23 mouse cellular contexts compared by ENCODE assay signal in the genomic region with DNA sequence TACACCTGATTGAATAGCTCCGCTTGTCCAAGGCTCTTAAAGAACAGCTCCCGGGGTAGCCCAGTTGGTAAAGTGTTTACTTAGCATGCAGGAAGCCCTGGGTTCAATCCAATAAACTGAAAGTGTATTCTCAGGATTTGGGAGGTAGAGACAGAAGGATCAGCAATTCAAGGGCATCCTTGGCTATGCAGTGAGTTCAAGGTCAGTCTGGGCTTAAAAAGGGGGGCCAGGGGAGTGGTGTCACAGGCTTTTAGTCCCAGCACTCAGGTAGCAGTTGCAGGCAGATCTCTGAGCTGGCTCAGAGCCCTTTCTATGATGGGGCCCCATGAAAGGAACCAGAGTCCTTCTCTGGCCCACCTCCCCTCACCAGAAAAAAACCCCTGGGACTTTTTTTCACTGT. TPM values are rescaled to one million over a fixed set of nuclear protein-coding genes. Genes with fewer than 3 reads are reported as not detected.
DNase-seq lines count a peak whose midpoint lies in the region; ATAC-seq and TF ChIP-seq lines count a peak whose summit lies in the region.
"Had no signal": no experiment of that assay in that cellular context is flagged by ENCODE, and none has a peak within 500 bp of the region (broad histone marks: within the 10 kb centered on the region; RNA-seq: fewer than 3 reads in every experiment).

No protein-coding gene starts in this region.

- H3K9ac ChIP-seq in heart, postnatal 0 days (replicated peaks; ENCODE audit: low read depth, low read length): no peak overlapping the region
- H3K9ac ChIP-seq: embryonic facial prominence, embryonic 13.5 days; forebrain, embryonic 12.5 days; heart, embryonic 12.5 days; hindbrain, embryonic 15.5 days had no signal

- no peak overlapping the region for H3K4me2 ChIP-seq in heart, postnatal 0 days (ENCODE audit: low read depth, low read length)
- H3K4me2 ChIP-seq: embryonic facial prominence, embryonic 13.5 days; forebrain, embryonic 12.5 days; heart, embryonic 12.5 days; hindbrain, embryonic 15.5 days had no signal

- intact Hi-C loops in gastrocnemius, adult 2 months (cut with DNase I): loop anchor here (5.0 kb wide), 1 partner anchor 37 kb away; a partner anchor contains a TSS

- H3K4me1 ChIP-seq in heart, postnatal 0 days (ENCODE audit: control insufficient read depth, insufficient read depth): no peaks in the 10 kb centered on the region
- H3K4me1 ChIP-seq in brown adipose tissue, adult 24 weeks (ENCODE audit: control insufficient read depth, insufficient read depth, insufficient read length, low read length): peaks cover 7% of the 10 kb centered on the region; the same call in 1 of the 2 replicates

- H3K36me3 ChIP-seq in heart, postnatal 0 days (replicated peaks; ENCODE audit: control insufficient read depth, insufficient read depth, low read length): no peaks in the 10 kb centered on the region
- H3K36me3 ChIP-seq: embryonic facial prominence, embryonic 13.5 days; forebrain, embryonic 12.5 days; G1E; heart, embryonic 12.5 days; hindbrain, embryonic 15.5 days had no signal

- no peak for ATAC-seq in heart, postnatal 0 days (ENCODE audit: insufficient read depth, low read depth)
- ATAC-seq: CD4-positive, CD25-positive, alpha-beta regulatory T cell, adult 4 months; forebrain, embryonic 16.5 days had no signal

- peak overlapping the region; percentile 89 for H3K27ac ChIP-seq in gastrocnemius, adult 2 months
- 0 out of 2 replicates have a peak overlapping the region, but pooled peaks have one; percentile 58 for H3K27ac ChIP-seq in heart, postnatal 0 days (ENCODE audit: low read depth)
- peak overlapping the region; percentile 100 for H3K27ac ChIP-seq in brown adipose tissue, adult 24 weeks (replicated peaks; ENCODE audit: low read depth, low read length)
- H3K27ac ChIP-seq: embryonic facial prominence, embryonic 13.5 days; forebrain, embryonic 12.5 days; hindbrain, embryonic 15.5 days had no signal

- TF ChIP-seq CTCF in gastrocnemius, adult 2 months (IDR thresholded peaks at IDR 0.05): no peak
- no peak for TF ChIP-seq CTCF in heart, postnatal 0 days (IDR thresholded peaks at IDR 0.05; ENCODE audit: low read depth)

- H3K27me3 ChIP-seq in heart, postnatal 0 days (ENCODE audit: control insufficient read depth, insufficient read depth, low read length): no peaks in the 10 kb centered on the region
- H3K27me3 ChIP-seq: heart, embryonic 12.5 days; hindbrain, embryonic 15.5 days had no signal

- no peak for DNase-seq in gastrocnemius, adult 2 months
- DNase-seq in gastrocnemius, adult 8-10 months (ENCODE audit: low spot score in 2 of 2): no peak
- no peak for DNase-seq in heart, postnatal 0 days (ENCODE audit: low spot score)
- no peak for DNase-seq in heart, postnatal 4 days
- no peak for DNase-seq in embryo, embryonic 10.5 days (ENCODE audit: low spot score)
- DNase-seq in MN1 (ENCODE audit: low spot score): no peak
- DNase-seq: adrenal gland, adult 8-10 months; B cell, adult 2 months; cerebellum, adult 11-12 months; cerebellum, adult 9-10 months; cerebellum, postnatal 25 days; gastrocnemius, postnatal 36 days; heart, adult 18-20 months; heart, postnatal 10 days; kidney, adult 8-10 months had no signal

- peak overlapping the region; percentile 62 for H3K4me3 ChIP-seq in gastrocnemius, adult 2 months
- no peak overlapping the region for H3K4me3 ChIP-seq in heart, postnatal 0 days (ENCODE audit: low read depth, low read length)
- H3K4me3 ChIP-seq in brown adipose tissue, adult 24 weeks (ENCODE audit: insufficient read depth, low read depth, low read length): peak overlapping the region; percentile 21
- H3K4me3 ChIP-seq: embryonic facial prominence, embryonic 13.5 days; forebrain, embryonic 12.5 days; heart, embryonic 12.5 days; hindbrain, embryonic 15.5 days had no signal

- no peak for TF ChIP-seq EP300 in heart, postnatal 0 days (IDR thresholded peaks at IDR 0.05; ENCODE audit: low read depth)

- 69% methylated on average over 2 of the region's 2 CpGs for WGBS in heart, postnatal 0 days

- H3K9me3 ChIP-seq in heart, postnatal 0 days (replicated peaks; ENCODE audit: control insufficient read depth, low read length): no peaks in the 10 kb centered on the region
- H3K9me3 ChIP-seq: embryonic facial prominence, embryonic 13.5 days; forebrain, embryonic 12.5 days; G1E; hindbrain, embryonic 15.5 days had no signal

RNA-seq across cellular contexts. Expression of a gene that starts 35.9 kb away (rescaled TPM):
- 10 to 100 TPM; 14.9 to 22.8 TPM for total RNA-seq in gastrocnemius, adult 2 months (2021)
- total RNA-seq in gastrocnemius, adult 8-10 months (2022): 10 to 100 TPM in 3 of 4 experiments, 1 to 10 TPM in 1; 7.4 to 14.4 (median 10.5) TPM
- 32.5 and 36.8 TPM in 2 replicates for total RNA-seq in heart, postnatal 0 days (2014; rRNA removed; ENCODE audit: low replicate concordance)
- polyA plus RNA-seq in heart, postnatal 0 days (2015; fragmentation: Nextera tagmentation; extraction: Ambion mirVana): 23.0 and 23.2 TPM in 2 replicates
- total RNA-seq in heart, postnatal 4 days (2021): 10 to 100 TPM; 29.6 to 38.0 TPM
- 12.1 and 20.7 TPM in 2 replicates for polyA plus RNA-seq in brown adipose tissue, adult 24 weeks (2012; ENCODE audit: insufficient read depth, insufficient read length, missing spikeins)
- total RNA-seq: G1E had no signal
- polyA plus RNA-seq: CD4-positive, CD25-positive, alpha-beta regulatory T cell, adult 4 months; G1E had no signal

RNA-seq across cellular contexts. Expression of a gene that starts 47.3 kb away (rescaled TPM):
- total RNA-seq in gastrocnemius, adult 2 months (2021): 100 to 1,000 TPM in 1 of 2 experiments, 10 to 100 TPM in 1; 91.1 to 102 TPM
- total RNA-seq in gastrocnemius, adult 8-10 months (2022): 100 to 1,000 TPM in 2 of 4 experiments, 10 to 100 TPM in 2; 92.9 to 110 (median 100) TPM
- total RNA-seq in heart, postnatal 0 days (2014; rRNA removed; ENCODE audit: low replicate concordance): 89.5 TPM in 2 replicates
- 74.4 and 80.7 TPM in 2 replicates for polyA plus RNA-seq in heart, postnatal 0 days (2015; fragmentation: Nextera tagmentation; extraction: Ambion mirVana)
- total RNA-seq in heart, postnatal 4 days (2021): 100 to 1,000 TPM in 1 of 2 experiments, 10 to 100 TPM in 1; 99.7 to 103 TPM
- 90.2 and 95.3 TPM in 2 replicates for polyA plus RNA-seq in brown adipose tissue, adult 24 weeks (2012; ENCODE audit: insufficient read depth, insufficient read length, missing spikeins)
